Mouse (Mus musculus) testis, adult 2 months (tissue): ENCODE measurements around the gene Lpar3. TPM values are rescaled to one million over a fixed set of nuclear protein-coding genes. Genes with fewer than 3 reads are reported as not detected.

ENCODE experiments used
- H3K27ac ChIP-seq: fragments of 200-500 bp; 2 replicates; pipeline ENCODE4 v1.5.1; 2012; ENCODE audit warnings: low read depth, low read length; ENCODE audit not compliant: control insufficient read depth, insufficient read depth
- H3K27me3 ChIP-seq: fragments of 200-500 bp; 2 replicates; pipeline ENCODE4 v1.6.1; 2012; ENCODE audit warnings: mild to moderate bottlenecking, low read length, moderate library complexity; ENCODE audit not compliant: control insufficient read depth, insufficient read depth
- H3K36me3 ChIP-seq: fragments of 200-500 bp; 2 replicates; pipeline ENCODE4 v1.6.1; 2012; ENCODE audit warnings: mild to moderate bottlenecking, low read length; ENCODE audit not compliant: control insufficient read depth, insufficient read depth
- H3K4me1 ChIP-seq: fragments of 200-500 bp; 2 replicates; pipeline ENCODE4 v1.6.1; 2012; ENCODE audit warnings: low read length; ENCODE audit not compliant: control insufficient read depth, insufficient read depth
- H3K4me3 ChIP-seq: fragments of 200-500 bp; 2 replicates; pipeline ENCODE4 v1.5.1; 2012; ENCODE audit warnings: low read depth, mild to moderate bottlenecking, low read length, moderate library complexity, mixed read lengths; ENCODE audit not compliant: control insufficient read depth
- CTCF ChIP-seq: fragments of 200-500 bp; IDR thresholded peaks from 2 replicates; pipeline ENCODE4 v1.5.1; 2012; ENCODE audit warnings: low read depth, mild to moderate bottlenecking, inconsistent platforms, low read length, moderate library complexity; ENCODE audit not compliant: control insufficient read depth, insufficient read depth, insufficient replicate concordance
- POLR2A ChIP-seq: fragments of 200-500 bp; IDR thresholded peaks from 2 replicates; pipeline ENCODE4 v1.6.1; 2012; ENCODE audit warnings: low read depth, mild to moderate bottlenecking, inconsistent platforms, low read length, moderate library complexity; ENCODE audit not compliant: control insufficient read depth
- polyA plus RNA-seq: library from polyadenylated mRNA; depleted of rRNA; stranded (reverse); fragments of >200 nt; gene quantifications from 2 replicates; pipeline ENCODE4 v1.2.3, GENCODE M21; 2012

The Lpar3 gene
- polyA plus RNA-seq, 1 experiment, result 27.0 TPM

- Histone ChIP-seq H3K36me3 (no peaks in the 10 kb centered on the region), H3K4me1 (peaks cover 2% of the 10 kb centered on the region), H3K27ac (peak overlapping the region; percentile 34), H3K27me3 (no peaks in the 10 kb centered on the region), H3K4me3 (no peak overlapping the region)
- TF ChIP-seq CTCF (no peak), POLR2A (no peak)
Observed at GRCm38 (mm10) chr3:146228559-146229310, 8.0 kb downstream of the Lpar3 start.

- peaks cover 2% of the 10 kb centered on the region for H3K4me1 ChIP-seq
- no peaks in the 10 kb centered on the region for H3K27me3 ChIP-seq
- TF ChIP-seq POLR2A (no peak), CTCF (no peak)
- no peak overlapping the region for H3K4me3 ChIP-seq
- H3K36me3 ChIP-seq, result no peaks in the 10 kb centered on the region
- no peak overlapping the region; the same call in 1 of the 2 replicates for H3K27ac ChIP-seq
Observed at GRCm38 (mm10) chr3:146232708-146233107, 11.9 kb downstream of the Lpar3 start.

- Histone ChIP-seq H3K27ac (no peak overlapping the region), H3K36me3 (no peaks in the 10 kb centered on the region), H3K4me1 (peaks cover 2% of the 10 kb centered on the region), H3K27me3 (no peaks in the 10 kb centered on the region), H3K4me3 (no peak overlapping the region)
- TF ChIP-seq POLR2A (no peak), CTCF (no peak)
Observed at GRCm38 (mm10) chr3:146233741-146234140, 13.0 kb downstream of the Lpar3 start.

DNA sequence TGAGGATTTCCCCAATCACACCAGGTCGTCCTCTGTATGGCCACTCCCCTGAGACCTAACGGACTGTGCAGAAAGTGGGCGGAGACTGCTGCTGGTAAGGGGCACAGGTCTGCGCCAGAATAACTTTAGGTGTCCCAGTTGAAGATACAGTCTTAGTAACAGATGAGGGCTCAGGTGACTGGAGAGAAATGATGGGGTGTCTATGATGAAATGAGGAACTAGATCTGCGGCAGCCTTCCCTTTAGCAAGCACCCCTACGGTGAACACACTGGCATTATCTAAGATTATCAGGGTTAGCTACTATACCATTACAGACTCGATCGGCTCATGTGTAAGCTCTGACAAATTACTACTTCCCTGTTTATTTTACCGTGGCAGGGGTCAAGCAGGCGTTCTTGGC is 13.8 kb downstream of the Lpar3 start:
- no peak overlapping the region for H3K4me3 ChIP-seq
- H3K36me3 ChIP-seq, result no peaks in the 10 kb centered on the region
- TF ChIP-seq POLR2A, result no peak
- TF ChIP-seq CTCF, result no peak
- H3K4me1 ChIP-seq, result peaks cover 2% of the 10 kb centered on the region
- no peak overlapping the region for H3K27ac ChIP-seq
- no peaks in the 10 kb centered on the region for H3K27me3 ChIP-seq

- no peaks in the 10 kb centered on the region for H3K36me3 ChIP-seq
- H3K4me3 ChIP-seq, result no peak overlapping the region
- TF ChIP-seq POLR2A (no peak), CTCF (no peak)
- H3K27ac ChIP-seq, result no peak overlapping the region
- peaks cover 2% of the 10 kb centered on the region for H3K4me1 ChIP-seq
- H3K27me3 ChIP-seq, result no peaks in the 10 kb centered on the region
Observed at GRCm38 (mm10) chr3:146236280-146236679, 15.5 kb downstream of the Lpar3 start.

- TF ChIP-seq POLR2A (no peak), CTCF (no peak)
- Histone ChIP-seq H3K27ac (no peak overlapping the region), H3K36me3 (no peaks in the 10 kb centered on the region), H3K4me1 (no peaks in the 10 kb centered on the region; the same call in 1 of the 2 replicates), H3K27me3 (no peaks in the 10 kb centered on the region), H3K4me3 (no peak overlapping the region)
Observed at GRCm38 (mm10) chr3:146237676-146238075, 16.9 kb downstream of the Lpar3 start.

DNA sequence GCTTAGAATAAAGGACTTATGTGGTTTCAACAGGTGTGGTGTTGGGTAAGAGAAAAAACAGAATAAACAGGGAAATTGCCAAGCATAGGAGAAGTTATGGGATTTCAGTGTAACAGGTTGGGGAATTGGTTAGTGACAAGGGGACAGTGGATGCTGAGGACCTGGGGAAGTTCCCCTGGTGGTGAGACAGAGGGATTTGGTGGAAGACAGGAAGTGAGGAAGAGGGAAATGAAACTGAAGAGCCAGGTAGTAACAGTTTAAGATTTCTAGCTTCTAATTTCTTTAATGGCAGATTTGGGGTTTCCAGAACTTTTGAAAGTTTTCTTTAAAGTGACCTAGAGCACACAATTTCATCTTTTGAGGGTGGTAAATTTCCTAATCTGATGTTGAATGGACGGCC is 23.9 kb downstream of the Lpar3 start:
- TF ChIP-seq CTCF, result no peak
- TF ChIP-seq POLR2A, result no peak
- no peak overlapping the region for H3K27ac ChIP-seq

GRCm38 (mm10) chr3:146246557-146246956 is 25.8 kb downstream of the Lpar3 start:
- Histone ChIP-seq H3K27me3 (no peaks in the 10 kb centered on the region), H3K36me3 (no peaks in the 10 kb centered on the region), H3K27ac (no peak overlapping the region), H3K4me1 (no peaks in the 10 kb centered on the region), H3K4me3 (no peak overlapping the region)
- TF ChIP-seq POLR2A, result no peak

More for the DNA sequence above, 23.9 kb downstream of the Lpar3 start:
- no peaks in the 10 kb centered on the region for H3K4me1 ChIP-seq
- H3K4me3 ChIP-seq, result no peak overlapping the region
- no peaks in the 10 kb centered on the region for H3K27me3 ChIP-seq
- no peaks in the 10 kb centered on the region for H3K36me3 ChIP-seq
